Mouse (Mus musculus) embryonic facial prominence, embryonic 10.5 days (tissue): ENCODE measurements around the gene Prkd2. TPM values are rescaled to one million over a fixed set of nuclear protein-coding genes. Genes with fewer than 3 reads are reported as not detected.

Source experiments
- DNase-seq: peaks from one replicate; pipeline ENCODE4 v3.0.0-alpha.2; 2017; ENCODE audit warnings: low spot score
- H3K27ac ChIP-seq: fragments of 300-500 bp; sonication (generic); replicated peaks from 2 replicates; pipeline ENCODE4 v1.5.1; 2016; ENCODE audit warnings: mild to moderate bottlenecking
- H3K27me3 ChIP-seq: fragments of 300-500 bp; sonication (generic); replicated peaks from 2 replicates; pipeline ENCODE4 v1.6.1; 2016; ENCODE audit warnings: low read depth, mild to moderate bottlenecking; ENCODE audit not compliant: poor library complexity, severe bottlenecking
- H3K36me3 ChIP-seq: fragments of 300-500 bp; sonication (generic); replicated peaks from 2 replicates; pipeline ENCODE4 v1.6.1; 2016; ENCODE audit warnings: mild to moderate bottlenecking, moderate library complexity
- H3K4me1 ChIP-seq: fragments of 300-500 bp; sonication (generic); 2 replicates; pipeline ENCODE4 v1.6.1; 2016
- H3K4me3 ChIP-seq: fragments of 300-500 bp; sonication (generic); 2 replicates; pipeline ENCODE4 v1.5.1; 2016; ENCODE audit warnings: mild to moderate bottlenecking, moderate library complexity
- H3K9me3 ChIP-seq: fragments of 300-500 bp; sonication (generic); 2 replicates; pipeline ENCODE4 v1.6.1; 2016; ENCODE audit warnings: mild to moderate bottlenecking
- whole genome bisulfite sequencing: fragments of 180-500 bp; shearing (Covaris S2); methylation state at CpG from one replicate; pipeline ENCODE4 v1.1.7; 2016; 5-methylcytosine and 5-hydroxymethylcytosine counted together
- polyA plus RNA-seq: library from polyadenylated mRNA; unstranded; fragments of >200 nt; fragmentation: Nextera tagmentation; extraction: Ambion mirVana; gene quantifications from 2 replicates; pipeline ENCODE4 v1.2.1, GENCODE M21; 2016

Prkd2 gene
- polyA plus RNA-seq, 1 experiment from 2014 or later, result 13.1 TPM

DNA sequence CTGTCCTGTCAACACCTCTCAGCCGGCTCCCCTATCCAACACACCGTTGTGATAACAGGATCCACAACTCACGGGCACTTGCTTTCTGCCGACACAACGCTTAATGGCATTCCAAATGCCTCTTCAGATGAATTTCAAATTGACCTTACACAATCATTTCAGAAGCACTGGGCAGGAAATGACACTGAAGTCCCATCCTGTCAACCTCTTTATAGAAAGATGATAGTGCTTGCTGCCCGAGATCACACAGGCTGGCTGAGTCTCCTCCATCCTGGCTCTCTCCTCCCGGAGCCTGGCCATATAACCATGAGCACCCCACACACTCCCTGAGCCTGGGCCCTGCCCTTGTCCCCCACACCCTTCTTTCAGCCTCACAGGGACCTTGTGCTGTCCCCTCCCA, 65.1 kb downstream of the Prkd2 start:
- Histone ChIP-seq H3K27me3 (peaks cover 25% of the 10 kb centered on the region), H3K4me3 (no peak overlapping the region), H3K4me1 (peaks cover 54% of the 10 kb centered on the region), H3K36me3 (no peaks in the 10 kb centered on the region), H3K27ac (0 out of 2 replicates have a peak overlapping the region, but pooled peaks have one; percentile 40), H3K9me3 (no peaks in the 10 kb centered on the region)
- 78% methylated on average over 7 of the region's 7 CpGs for WGBS
- DNase-seq, result no peak

- Histone ChIP-seq H3K27me3 (peaks cover 24% of the 10 kb centered on the region), H3K36me3 (no peaks in the 10 kb centered on the region), H3K4me1 (peaks cover 54% of the 10 kb centered on the region), H3K27ac (no peak overlapping the region; the same call in 1 of the 2 replicates), H3K9me3 (no peaks in the 10 kb centered on the region), H3K4me3 (no peak overlapping the region)
- whole genome bisulfite sequencing, result 54% methylated on average over 11 of the region's 11 CpGs
- no peak for DNase-seq
These were observed 65.7 kb downstream of the Prkd2 start for GRCm38 (mm10) chr7:16908367-16908766.

GRCm38 (mm10) chr7:16908859-16909258, 66.2 kb downstream of the Prkd2 start:
- Histone ChIP-seq H3K4me1 (peaks cover 57% of the 10 kb centered on the region), H3K27me3 (peaks cover 21% of the 10 kb centered on the region), H3K36me3 (peaks cover 3% of the 10 kb centered on the region), H3K27ac (0 out of 2 replicates have a peak overlapping the region, but pooled peaks have one; percentile 30), H3K4me3 (peak overlapping the region; percentile 5; the same call in 1 of the 2 replicates), H3K9me3 (no peaks in the 10 kb centered on the region)
- DNase-seq, result no peak
- 69% methylated on average over 11 of the region's 11 CpGs for WGBS

GRCm38 (mm10) chr7:16909909-16910308, 67.2 kb downstream of the Prkd2 start:
- DNase-seq, result no peak
- Histone ChIP-seq H3K4me1 (peaks cover 49% of the 10 kb centered on the region), H3K9me3 (no peaks in the 10 kb centered on the region), H3K4me3 (no peak overlapping the region), H3K27ac (no peak overlapping the region), H3K36me3 (peaks cover 13% of the 10 kb centered on the region), H3K27me3 (peaks cover 17% of the 10 kb centered on the region)
- WGBS, result 59% methylated on average over 10 of the region's 10 CpGs

DNA sequence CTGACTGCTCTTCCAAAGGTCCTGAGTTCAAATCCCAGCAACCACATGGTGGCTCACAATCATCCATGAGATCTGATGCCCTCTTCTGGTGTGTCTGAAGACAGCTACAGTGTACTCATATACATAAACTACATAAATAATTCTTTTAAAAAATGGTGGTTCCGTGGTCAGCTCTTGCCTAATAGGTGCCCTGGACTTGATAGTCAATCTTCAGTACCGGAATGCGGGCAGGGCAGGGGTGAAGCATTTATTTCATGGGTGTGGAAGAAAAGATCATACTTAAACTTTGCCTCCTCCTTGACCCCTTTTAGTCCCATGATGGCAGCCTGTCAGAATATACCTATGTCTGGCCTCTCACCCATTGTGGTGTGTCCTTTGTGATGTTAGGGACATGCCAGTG, 69.2 kb downstream of the Prkd2 start:
- Histone ChIP-seq H3K36me3 (peaks cover 33% of the 10 kb centered on the region), H3K4me3 (no peak overlapping the region), H3K27me3 (peaks cover 17% of the 10 kb centered on the region), H3K4me1 (peaks cover 30% of the 10 kb centered on the region), H3K27ac (no peak overlapping the region), H3K9me3 (no peaks in the 10 kb centered on the region)
- 90% methylated on average over 3 of the region's 3 CpGs for WGBS
- no peak for DNase-seq

GRCm38 (mm10) chr7:16912360-16912759, 69.7 kb downstream of the Prkd2 start:
- H3K9me3 ChIP-seq, result no peaks in the 10 kb centered on the region
- H3K27me3 ChIP-seq, result peaks cover 17% of the 10 kb centered on the region
- no peak overlapping the region for H3K27ac ChIP-seq
- no peak overlapping the region for H3K4me3 ChIP-seq
- 81% methylated on average over 6 of the region's 6 CpGs for WGBS
- H3K36me3 ChIP-seq, result peaks cover 38% of the 10 kb centered on the region
- H3K4me1 ChIP-seq, result peaks cover 30% of the 10 kb centered on the region
- no peak for DNase-seq

GRCm38 (mm10) chr7:16913806-16914452, 71.2 kb downstream of the Prkd2 start:
- 41% methylated on average over 10 of the region's 10 CpGs for WGBS
- H3K9me3 ChIP-seq, result no peaks in the 10 kb centered on the region
- H3K36me3 ChIP-seq, result peaks cover 53% of the 10 kb centered on the region
- H3K4me3 ChIP-seq, result no peak overlapping the region
- peak; percentile 75 for DNase-seq
- no peak overlapping the region for H3K27ac ChIP-seq
- H3K27me3 ChIP-seq, result peaks cover 10% of the 10 kb centered on the region; the same call in 1 of the 2 replicates
- peaks cover 29% of the 10 kb centered on the region for H3K4me1 ChIP-seq

DNA sequence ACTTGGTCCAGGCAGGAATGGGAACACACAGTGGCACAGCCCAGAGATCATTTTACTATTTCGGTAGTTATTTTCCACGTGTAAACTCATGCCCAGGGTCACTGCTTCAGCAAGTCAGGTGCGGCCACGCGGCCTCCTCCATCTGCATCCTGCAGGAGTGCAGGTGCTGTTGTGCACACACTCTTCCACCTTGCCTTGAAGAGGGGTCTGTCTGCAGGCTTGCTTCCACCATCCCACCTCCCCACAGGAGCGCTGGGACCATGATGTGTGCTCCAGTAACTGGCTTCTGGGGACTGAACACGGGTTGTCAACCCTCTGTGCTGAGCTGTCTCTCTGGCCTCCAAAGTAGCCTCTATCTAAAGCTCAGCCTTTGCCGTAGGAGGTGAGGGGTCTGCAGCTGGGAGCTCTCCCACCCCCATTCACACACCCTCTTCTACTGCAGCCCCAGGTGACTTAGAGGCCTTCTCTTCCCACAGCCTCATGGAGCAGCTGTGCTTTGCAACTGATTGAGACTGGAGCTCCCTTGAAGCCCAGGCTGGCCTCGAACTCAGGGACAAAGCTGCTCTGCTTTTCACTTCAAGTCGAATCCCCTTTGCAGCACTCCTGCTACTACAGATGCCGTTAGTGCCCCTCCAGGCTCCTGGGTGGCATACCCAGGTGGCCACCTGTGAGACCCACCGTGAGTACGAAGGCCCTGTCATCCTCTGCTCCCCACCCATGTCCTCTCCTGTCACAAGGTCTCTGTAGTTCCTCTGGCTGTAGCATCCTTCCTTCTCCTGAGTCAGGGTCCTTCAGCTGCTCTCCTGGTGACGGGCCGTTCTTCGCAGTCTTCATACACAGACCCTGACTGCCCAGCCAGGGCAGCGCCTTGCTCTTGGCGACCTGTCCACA, 72.0 kb downstream of the Prkd2 start:
- Histone ChIP-seq H3K27ac (no peak overlapping the region), H3K9me3 (no peaks in the 10 kb centered on the region), H3K36me3 (peaks cover 61% of the 10 kb centered on the region), H3K27me3 (peaks cover 3% of the 10 kb centered on the region; the same call in 1 of the 2 replicates), H3K4me3 (peak overlapping the region; percentile 15; the same call in 1 of the 2 replicates), H3K4me1 (peaks cover 29% of the 10 kb centered on the region)
- DNase-seq, result no peak
- 83% methylated on average over 18 of the region's 18 CpGs for WGBS

GRCm38 (mm10) chr7:16915461-16916340, 73.0 kb downstream of the Prkd2 start:
- Histone ChIP-seq H3K27ac (no peak overlapping the region), H3K36me3 (peaks cover 68% of the 10 kb centered on the region), H3K27me3 (no peaks in the 10 kb centered on the region), H3K4me3 (no peak overlapping the region), H3K4me1 (peaks cover 33% of the 10 kb centered on the region), H3K9me3 (no peaks in the 10 kb centered on the region)
- DNase-seq, result no peak
- WGBS, result 93% methylated on average over 32 of the region's 32 CpGs

GRCm38 (mm10) chr7:16916342-16917265, 73.9 kb downstream of the Prkd2 start:
- H3K4me1 ChIP-seq, result peaks cover 42% of the 10 kb centered on the region
- no peak overlapping the region for H3K4me3 ChIP-seq
- H3K27ac ChIP-seq, result no peak overlapping the region
- 88% methylated on average over 30 of the region's 30 CpGs for WGBS
- H3K27me3 ChIP-seq, result no peaks in the 10 kb centered on the region
- DNase-seq, result no peak
- peaks cover 77% of the 10 kb centered on the region for H3K36me3 ChIP-seq
- H3K9me3 ChIP-seq, result no peaks in the 10 kb centered on the region

- Histone ChIP-seq H3K27me3 (no peaks in the 10 kb centered on the region), H3K4me1 (peaks cover 49% of the 10 kb centered on the region), H3K9me3 (no peaks in the 10 kb centered on the region), H3K4me3 (no peak overlapping the region), H3K27ac (no peak overlapping the region), H3K36me3 (peaks cover 85% of the 10 kb centered on the region)
- no peak for DNase-seq
- 85% methylated on average over 11 of the region's 11 CpGs for WGBS
These were observed 74.7 kb downstream of the Prkd2 start for GRCm38 (mm10) chr7:16917447-16917846.
